Mouse (Mus musculus) testis, adult 2 months (tissue): ENCODE data around the gene Cbln1. TPM values are rescaled to one million over a fixed set of nuclear protein-coding genes. Genes with fewer than 3 reads are reported as not detected.

Experiments used
- H3K27ac ChIP-seq: fragments of 200-500 bp; 2 replicates; pipeline ENCODE4 v1.5.1; 2012; ENCODE audit warnings: low read depth, low read length; ENCODE audit not compliant: control insufficient read depth, insufficient read depth
- H3K27me3 ChIP-seq: fragments of 200-500 bp; 2 replicates; pipeline ENCODE4 v1.6.1; 2012; ENCODE audit warnings: mild to moderate bottlenecking, low read length, moderate library complexity; ENCODE audit not compliant: control insufficient read depth, insufficient read depth
- H3K36me3 ChIP-seq: fragments of 200-500 bp; 2 replicates; pipeline ENCODE4 v1.6.1; 2012; ENCODE audit warnings: mild to moderate bottlenecking, low read length; ENCODE audit not compliant: control insufficient read depth, insufficient read depth
- H3K4me1 ChIP-seq: fragments of 200-500 bp; 2 replicates; pipeline ENCODE4 v1.6.1; 2012; ENCODE audit warnings: low read length; ENCODE audit not compliant: control insufficient read depth, insufficient read depth
- H3K4me3 ChIP-seq: fragments of 200-500 bp; 2 replicates; pipeline ENCODE4 v1.5.1; 2012; ENCODE audit warnings: low read depth, mild to moderate bottlenecking, low read length, moderate library complexity, mixed read lengths; ENCODE audit not compliant: control insufficient read depth
- CTCF ChIP-seq: fragments of 200-500 bp; IDR thresholded peaks from 2 replicates; pipeline ENCODE4 v1.5.1; 2012; ENCODE audit warnings: low read depth, mild to moderate bottlenecking, inconsistent platforms, low read length, moderate library complexity; ENCODE audit not compliant: control insufficient read depth, insufficient read depth, insufficient replicate concordance
- POLR2A ChIP-seq: fragments of 200-500 bp; IDR thresholded peaks from 2 replicates; pipeline ENCODE4 v1.6.1; 2012; ENCODE audit warnings: low read depth, mild to moderate bottlenecking, inconsistent platforms, low read length, moderate library complexity; ENCODE audit not compliant: control insufficient read depth
- polyA plus RNA-seq: library from polyadenylated mRNA; depleted of rRNA; stranded (reverse); fragments of >200 nt; gene quantifications from 2 replicates; pipeline ENCODE4 v1.2.3, GENCODE M21; 2012

The Cbln1 gene
- polyA plus RNA-seq, 1 experiment: 3.7 TPM

DNA sequence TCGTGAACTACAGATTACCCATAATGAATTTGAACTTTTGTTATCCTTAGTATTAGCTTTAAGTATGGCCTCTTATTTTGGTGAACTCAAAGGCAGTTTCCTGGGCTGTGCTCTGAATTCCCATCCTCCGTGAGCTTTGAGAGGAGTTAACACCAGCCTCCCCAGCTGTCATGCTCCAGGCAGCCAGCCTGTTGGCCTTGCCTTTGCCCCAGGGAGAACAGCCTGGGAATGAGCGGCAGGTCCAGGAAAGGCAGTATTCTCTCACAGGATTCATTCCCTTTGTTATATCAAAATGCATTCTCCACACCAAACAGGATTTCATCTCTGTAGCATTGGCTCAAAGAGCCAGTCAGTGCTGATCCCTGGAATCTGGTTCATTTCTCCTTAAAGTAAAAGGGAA lies 3.1 kb upstream of the Cbln1 start:
- Histone ChIP-seq H3K36me3 (no peaks in the 10 kb centered on the region), H3K4me3 (no peak overlapping the region), H3K27ac (no peak overlapping the region), H3K27me3 (peaks cover 3% of the 10 kb centered on the region; the same call in 1 of the 2 replicates), H3K4me1 (peaks cover 17% of the 10 kb centered on the region)
- TF ChIP-seq CTCF: no peak
- TF ChIP-seq POLR2A: no peak

DNA sequence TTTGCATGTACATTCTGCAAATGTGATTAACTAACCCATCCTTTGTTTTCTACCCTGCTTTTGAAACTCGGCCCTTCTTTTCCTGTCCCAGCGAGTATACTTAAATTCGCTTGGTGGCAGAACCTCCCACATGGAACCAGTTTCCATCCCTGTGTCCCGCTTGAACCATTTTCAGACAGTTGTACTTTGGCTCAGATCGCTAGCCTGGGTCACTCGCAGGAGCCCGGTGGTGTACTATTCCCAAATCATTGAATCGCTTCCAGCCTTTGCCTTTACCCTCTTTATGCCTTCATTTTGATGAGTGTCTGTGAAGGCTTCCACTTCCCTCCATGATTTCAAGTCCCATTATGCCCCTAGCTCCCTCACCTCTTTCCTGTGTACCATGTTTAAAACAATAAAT lies 2.0 kb upstream of the Cbln1 start:
- Histone ChIP-seq H3K36me3 (no peaks in the 10 kb centered on the region), H3K27ac (no peak overlapping the region), H3K27me3 (peaks cover 6% of the 10 kb centered on the region; the same call in 1 of the 2 replicates), H3K4me1 (peaks cover 24% of the 10 kb centered on the region), H3K4me3 (peak overlapping the region; percentile 0; the same call in 1 of the 2 replicates)
- TF ChIP-seq CTCF: no peak
- TF ChIP-seq POLR2A: no peak

DNA sequence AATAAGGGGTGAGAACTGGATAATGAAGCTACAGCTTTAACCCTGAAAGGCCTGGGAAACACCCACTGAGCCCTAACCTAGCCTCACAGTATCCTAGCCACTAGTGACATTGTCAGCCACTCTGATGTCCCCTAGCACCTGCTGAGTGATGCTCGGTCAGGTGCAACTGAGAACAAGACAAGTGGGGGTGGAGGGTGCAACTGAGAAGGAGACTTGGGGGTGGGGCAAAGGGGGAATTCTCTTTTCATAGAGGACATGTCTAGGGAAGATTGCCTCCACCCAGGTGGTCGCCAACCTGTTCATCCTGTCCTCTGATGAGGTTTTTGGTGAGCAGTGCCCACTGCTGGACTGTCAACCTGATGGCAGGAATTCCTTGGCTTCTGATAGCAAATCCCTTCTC lies 1.5 kb upstream of the Cbln1 start:
- no peak for TF ChIP-seq CTCF
- no peak for TF ChIP-seq POLR2A
- H3K4me1 ChIP-seq: peaks cover 26% of the 10 kb centered on the region
- H3K27ac ChIP-seq: no peak overlapping the region
- H3K36me3 ChIP-seq: no peaks in the 10 kb centered on the region
- peaks cover 6% of the 10 kb centered on the region; the same call in 1 of the 2 replicates for H3K27me3 ChIP-seq
- peak overlapping the region; percentile 0 for H3K4me3 ChIP-seq

DNA sequence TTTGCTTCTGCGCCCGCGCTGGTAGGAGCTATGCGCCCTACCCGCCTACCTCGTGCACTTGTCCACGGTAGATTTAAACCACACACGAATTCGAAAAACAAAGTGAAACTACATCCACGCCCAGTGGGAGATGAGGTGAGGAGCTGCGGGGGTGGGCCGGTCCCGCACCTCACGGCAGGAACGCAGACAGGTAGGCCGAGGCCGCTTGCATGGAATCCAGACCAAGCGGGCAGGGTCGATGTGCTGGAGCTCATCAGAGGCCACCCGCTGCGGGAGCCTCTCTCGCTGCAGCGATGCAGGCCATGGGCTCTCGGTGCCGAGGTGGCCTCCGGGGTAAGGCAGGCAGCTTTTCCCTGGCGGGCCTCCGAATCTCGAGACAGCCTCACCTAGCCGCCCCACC lies 905 bp upstream of the Cbln1 start:
- H3K4me1 ChIP-seq: peaks cover 32% of the 10 kb centered on the region
- no peaks in the 10 kb centered on the region for H3K36me3 ChIP-seq
- H3K27me3 ChIP-seq: peaks cover 6% of the 10 kb centered on the region; the same call in 1 of the 2 replicates
- TF ChIP-seq POLR2A (no peak), CTCF (no peak)
- peak overlapping the region; percentile 95 for H3K4me3 ChIP-seq
- peak overlapping the region; percentile 51 for H3K27ac ChIP-seq

DNA sequence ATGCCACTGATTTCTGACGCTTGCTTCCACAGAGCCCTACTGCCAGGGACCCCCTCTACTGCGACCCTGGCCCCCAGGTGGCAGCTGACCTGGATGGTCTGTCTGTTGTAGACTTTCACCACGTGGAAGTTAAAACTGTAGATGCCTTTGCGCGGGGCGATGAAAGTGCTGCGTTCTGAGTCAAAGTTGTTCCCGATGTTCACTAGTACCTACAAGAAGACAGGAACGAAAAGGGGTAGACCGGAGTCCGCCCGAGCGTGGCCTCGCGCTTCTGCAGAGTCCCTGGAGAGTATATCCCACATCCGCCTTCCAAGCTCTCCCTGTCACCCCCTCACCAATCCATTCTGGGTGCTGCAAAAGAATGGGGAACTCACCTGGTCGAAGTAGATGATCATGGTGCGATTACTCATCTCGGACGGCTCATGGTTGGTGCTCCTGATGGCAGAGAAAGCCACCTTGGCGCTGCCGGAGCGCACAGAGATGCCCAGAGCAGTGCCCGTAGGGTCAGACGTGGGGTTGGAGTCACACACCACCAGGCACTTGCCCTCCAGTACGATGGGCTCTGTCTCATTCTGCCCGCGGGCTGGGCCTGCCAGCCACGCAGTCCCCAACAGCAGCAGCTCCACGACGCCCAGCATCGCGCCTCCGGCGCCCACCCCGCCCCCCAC lies 672 bp downstream of the Cbln1 start:
- no peak for TF ChIP-seq CTCF
- Histone ChIP-seq H3K27me3 (peaks cover 6% of the 10 kb centered on the region; the same call in 1 of the 2 replicates), H3K36me3 (no peaks in the 10 kb centered on the region), H3K4me3 (peak overlapping the region; percentile 89), H3K4me1 (peaks cover 33% of the 10 kb centered on the region), H3K27ac (no peak overlapping the region)

DNA sequence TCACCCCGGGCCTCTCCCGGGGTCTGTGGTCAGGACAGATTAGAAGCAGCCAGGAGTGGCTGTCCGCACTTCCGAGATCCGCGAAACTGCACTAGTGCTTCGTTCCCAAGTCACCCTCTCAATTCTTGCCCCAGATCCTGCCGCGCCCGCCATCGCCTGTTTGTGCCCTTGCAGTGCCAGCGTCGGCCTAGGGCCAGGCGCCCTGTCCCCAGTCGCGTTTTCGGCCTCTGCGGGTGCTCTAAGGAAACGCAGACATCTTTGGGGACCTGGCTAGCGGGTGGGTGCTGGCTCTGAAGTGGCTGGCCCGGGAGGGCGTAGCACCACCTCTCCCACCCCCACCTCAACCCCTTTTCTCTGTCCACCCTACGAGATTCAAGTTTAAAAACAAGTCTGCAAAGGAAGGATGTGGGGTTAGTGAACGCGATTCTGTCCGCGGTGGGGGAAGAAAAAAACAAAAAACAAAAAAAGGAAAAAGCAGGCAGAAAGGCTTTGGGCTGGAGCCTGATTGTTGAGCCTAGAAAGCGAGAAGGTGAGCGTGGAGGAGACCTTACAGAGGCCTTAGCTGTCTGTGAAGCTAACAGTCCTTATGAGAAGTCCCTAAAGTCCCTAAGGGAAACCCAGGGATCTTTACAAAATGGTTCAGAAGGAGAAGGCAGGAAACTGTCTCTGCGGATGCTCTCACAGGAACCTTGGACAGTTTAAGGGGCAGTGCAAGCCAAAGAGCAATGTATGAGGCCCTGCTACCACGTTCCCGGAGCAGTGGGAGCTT lies 1.4 kb downstream of the Cbln1 start:
- Histone ChIP-seq H3K4me1 (peaks cover 33% of the 10 kb centered on the region), H3K4me3 (peak overlapping the region; percentile 89), H3K36me3 (no peaks in the 10 kb centered on the region), H3K27ac (no peak overlapping the region), H3K27me3 (peaks cover 6% of the 10 kb centered on the region; the same call in 1 of the 2 replicates)
- TF ChIP-seq POLR2A (no peak), CTCF (no peak)
